Mouse (Mus musculus): ENCODE measurements around the gene Pttg1ip.

DNA sequence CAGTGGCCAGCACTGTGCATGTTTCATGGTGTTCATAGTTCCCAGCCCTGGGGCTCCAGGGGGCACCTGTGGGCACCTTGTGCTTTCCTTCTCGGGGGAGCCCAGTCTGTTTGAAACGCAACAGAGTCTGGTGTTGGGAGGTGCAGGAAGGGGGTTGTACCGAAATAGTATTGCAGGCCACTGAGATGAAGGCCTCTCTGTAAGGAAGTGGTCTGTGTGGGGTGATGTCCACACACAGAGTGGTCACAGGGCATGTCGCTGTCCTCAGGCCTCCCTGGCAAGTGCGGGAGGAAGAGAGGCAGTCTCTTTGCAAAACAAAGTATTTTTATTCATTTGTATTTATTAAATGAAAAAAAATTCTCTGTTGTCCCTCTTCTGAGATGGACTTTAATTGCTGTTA, 64.1 kb downstream of the Pttg1ip start:
- no peak for TF ChIP-seq CTCF (conservative IDR thresholded peaks at IDR 0.05; ENCODE audit: insufficient read depth, insufficient read length, low read depth, low read length)
- TF ChIP-seq POLR2A (IDR thresholded peaks at IDR 0.05; ENCODE audit: low read depth, low read length): no peak

All from kidney, adult 2 months (tissue).